Mouse (Mus musculus): ENCODE measurements around the gene Abcd2.

Gene Abcd2

DNA sequence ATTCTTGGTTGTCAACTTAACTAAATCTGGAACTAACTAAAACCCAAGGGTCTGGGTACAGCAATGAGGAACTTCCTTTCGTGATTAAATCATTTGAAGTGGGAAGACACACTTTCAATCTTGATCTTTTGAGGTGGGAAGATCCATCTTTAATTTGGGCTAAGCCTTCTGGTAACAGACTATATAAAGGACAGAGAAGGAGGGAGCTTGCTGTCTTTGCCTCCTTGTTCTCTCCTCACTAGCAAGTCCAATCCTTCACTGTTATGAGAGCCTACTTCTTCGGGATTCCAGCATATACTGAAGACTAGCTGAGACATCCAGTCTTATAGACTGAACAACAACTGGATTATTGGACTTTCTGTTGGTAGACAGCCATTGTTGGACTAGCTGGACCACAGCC, 28.1 kb downstream of the Abcd2 start:
- DNase-seq (ENCODE audit: inconsistent age in 2 of 2, low spot score in 1 of 2): no peak

DNA sequence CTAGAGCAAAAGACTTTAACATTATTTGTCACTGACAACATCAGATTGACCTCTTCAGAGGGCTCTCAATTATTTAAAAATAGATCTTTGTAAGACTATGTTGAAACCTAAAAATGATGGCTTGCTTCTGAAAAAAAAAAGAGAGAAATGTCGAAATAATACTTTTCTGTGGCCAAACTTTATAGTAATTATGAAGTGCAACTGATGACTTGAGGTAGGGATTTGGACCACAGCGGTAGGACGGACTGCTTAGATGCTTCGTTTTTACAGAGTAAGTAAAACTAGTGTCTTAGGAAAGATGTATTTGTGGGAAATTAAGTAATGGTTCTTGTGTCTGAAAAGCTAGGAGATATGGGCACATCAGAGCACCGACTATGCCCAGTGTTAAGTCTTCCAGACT, 30.4 kb downstream of the Abcd2 start:
- DNase-seq (ENCODE audit: inconsistent age in 2 of 2, low spot score in 1 of 2): no peak

DNA sequence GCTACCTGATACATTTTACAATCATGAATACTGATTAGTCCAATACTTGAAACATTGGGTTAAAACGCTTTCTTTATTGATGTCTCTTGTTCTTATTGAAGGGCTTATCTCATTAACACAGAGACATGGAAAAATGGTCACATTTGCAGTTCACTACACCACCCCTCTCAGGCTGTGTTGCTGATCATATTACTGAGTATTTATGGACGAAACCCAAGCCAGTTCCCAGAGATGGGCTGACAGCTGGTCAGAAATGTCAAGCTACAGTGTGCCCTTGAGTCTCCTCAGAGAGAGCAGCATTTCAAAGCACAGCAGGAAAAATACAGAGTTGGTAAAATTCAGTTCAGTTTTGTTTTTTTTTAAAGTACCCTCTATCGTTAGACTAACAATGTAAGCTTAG, 38.3 kb downstream of the Abcd2 start:
- peak in 1 of 2 experiments; percentile 51 for DNase-seq (ENCODE audit: inconsistent age in 2 of 2, low spot score in 1 of 2)

DNA sequence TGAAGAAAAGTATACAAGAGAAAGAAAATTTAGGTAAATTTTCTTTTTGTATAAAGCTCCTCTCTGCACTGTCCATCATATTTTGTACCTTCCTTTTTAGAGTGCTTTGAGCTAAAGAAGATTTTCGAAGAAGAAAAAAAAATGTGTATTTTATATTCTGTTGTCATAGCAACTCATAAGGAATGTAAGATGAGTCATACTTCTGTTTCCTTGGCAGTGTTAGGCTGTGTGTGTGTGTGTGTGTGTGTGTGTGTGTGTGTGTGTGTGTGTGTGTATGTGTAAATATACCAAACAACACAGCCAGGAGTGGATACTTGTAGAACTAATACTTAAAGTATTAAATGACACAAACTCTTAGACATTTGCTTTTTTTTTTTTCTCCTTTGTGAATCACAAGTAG, 39.0 kb downstream of the Abcd2 start:
- DNase-seq (ENCODE audit: inconsistent age in 2 of 2, low spot score in 1 of 2): peak in 1 of 2 experiments; percentile 60

DNA sequence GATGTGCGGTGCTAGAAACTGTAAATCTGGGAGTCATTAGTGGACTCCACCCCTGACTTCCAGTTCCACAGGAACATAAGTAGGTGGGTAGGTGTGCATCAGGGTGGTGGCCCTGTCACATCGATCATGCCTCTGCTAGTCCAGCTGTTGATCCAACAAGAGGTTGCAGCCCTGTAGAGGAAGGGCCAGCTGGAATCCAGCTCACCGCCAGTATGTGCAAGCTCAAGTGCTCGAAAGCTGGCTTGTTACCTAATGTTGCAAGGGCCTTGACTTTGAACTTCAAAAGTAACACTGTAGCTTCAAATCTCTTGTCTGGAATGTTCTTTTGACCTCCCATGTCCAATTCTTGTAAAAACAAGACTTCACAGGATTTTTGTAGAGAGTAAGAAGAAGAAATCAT, 67.0 kb downstream of the Abcd2 start:
- DNase-seq (ENCODE audit: inconsistent age in 2 of 2, low spot score in 1 of 2): no peak

DNA sequence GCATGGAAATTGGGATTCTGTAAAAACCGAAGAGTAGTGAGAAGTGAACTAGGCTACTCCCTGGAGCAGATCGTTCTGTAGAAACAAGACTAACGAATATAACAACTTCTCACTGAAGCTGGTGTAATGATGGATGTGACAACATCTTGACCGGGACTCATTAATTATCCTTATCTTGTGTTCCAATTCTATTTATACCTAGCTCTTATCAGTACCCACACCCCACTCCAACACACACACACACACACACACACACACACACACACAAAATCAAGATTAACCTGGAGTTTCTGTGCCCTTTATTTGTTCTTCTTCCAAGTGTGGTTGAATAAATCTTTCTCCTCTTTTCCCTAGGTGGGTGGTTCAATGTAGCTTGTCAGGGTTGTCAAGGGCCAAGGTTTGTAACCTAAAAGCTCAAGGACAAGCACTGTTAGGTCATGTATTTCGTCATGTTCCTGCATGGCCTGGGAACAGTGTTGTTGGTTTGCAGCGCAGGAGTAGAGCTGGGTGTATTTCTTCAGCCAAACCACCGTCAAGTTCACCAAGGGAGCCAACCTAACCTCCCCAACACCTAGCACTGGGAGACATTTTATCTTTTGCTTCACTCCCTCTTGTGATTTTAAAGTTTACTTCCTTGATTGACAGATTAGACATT, 78.9 kb downstream of the Abcd2 start:
- DNase-seq (ENCODE audit: inconsistent age in 2 of 2, low spot score in 1 of 2): peak in 1 of 2 experiments; percentile 30

DNA sequence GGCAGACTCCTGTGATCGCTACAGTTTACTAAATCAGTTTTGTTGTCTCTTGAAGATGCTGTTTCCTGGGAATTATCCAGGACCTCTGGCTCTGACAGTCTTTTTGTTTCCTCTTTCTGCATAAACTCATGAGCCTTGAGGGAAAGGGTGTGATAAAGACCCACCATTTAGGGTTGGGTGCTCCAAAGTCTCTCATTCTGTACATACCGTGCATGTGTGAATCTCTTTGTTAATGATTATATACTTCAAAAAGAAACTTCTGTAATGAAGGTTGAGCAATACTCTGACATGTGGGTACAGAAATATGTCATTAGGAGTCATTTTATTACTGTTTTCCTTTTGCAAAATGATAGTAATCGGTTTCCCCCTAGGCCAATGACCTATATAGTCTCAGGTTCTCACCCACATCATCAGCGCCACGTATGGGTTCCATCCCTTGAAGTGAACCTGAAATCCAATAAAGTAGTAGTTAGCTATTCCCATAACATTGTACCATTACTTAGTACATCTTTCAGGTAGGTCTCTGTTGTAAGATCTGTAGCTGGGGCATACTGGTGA, 83.4 kb downstream of the Abcd2 start:
- no peak for DNase-seq (ENCODE audit: inconsistent age in 2 of 2, low spot score in 1 of 2)

DNA sequence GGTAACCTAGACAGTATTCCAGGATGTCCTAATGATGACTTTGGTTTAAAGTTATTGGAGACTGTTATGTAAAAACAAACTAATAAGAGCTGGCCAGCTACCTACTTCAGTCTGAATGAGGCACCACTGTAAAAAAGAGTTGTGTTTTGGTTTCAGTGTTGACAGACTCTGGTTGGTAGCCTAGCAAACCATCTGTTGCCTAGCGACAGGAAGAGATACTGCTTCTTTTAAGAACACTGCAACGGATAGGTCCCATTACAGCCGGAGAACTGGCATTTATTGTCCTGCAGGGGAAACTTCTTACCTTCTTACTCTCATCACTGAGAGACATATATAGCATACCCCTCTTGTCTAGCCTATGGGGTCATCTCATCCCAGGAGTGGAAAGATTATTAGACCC, 86.7 kb downstream of the Abcd2 start:
- DNase-seq (ENCODE audit: inconsistent age in 2 of 2, low spot score in 1 of 2): peak in 1 of 2 experiments; percentile 11

DNA sequence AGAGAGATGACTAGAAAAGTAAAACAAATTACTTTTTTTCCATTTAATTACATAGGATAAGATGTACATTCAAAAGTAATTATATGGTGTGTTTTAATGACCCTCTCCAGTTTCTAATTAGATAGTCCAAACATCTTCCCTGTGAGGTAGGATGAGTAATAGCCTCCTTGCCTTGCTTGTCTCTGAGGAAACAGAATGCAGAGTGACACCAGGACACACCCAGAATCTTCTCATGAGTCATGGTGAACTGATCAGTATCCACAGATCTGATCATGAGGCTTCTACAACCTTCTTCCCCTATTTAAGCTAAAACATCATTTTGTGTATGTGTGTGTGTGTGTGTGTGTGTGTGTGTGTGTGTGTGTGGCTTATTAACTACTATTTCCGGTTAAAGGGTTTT, 87.3 kb downstream of the Abcd2 start:
- peak in 1 of 2 experiments; percentile 13 for DNase-seq (ENCODE audit: inconsistent age in 2 of 2, low spot score in 1 of 2)

DNA sequence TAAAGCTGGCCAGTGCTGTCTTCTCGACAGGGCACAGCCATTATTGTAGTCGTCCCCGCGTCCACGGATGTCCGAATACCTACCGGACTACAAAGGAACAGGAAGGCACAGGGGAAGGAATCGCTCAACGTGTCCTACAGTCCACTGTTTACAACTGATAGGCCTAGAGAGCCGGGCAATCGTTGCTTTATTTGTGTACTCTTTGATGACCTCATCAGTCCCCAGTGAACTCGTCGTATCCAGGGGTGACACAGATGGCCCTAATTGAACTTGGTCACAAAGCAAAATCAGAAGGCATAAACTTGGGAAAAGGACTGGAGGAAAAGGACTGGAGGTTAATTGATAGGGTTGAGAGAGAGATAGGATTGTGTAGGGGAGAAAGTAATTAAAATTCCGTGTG, 87.8 kb downstream of the Abcd2 start:
- peak in 1 of 2 experiments; percentile 12 for DNase-seq (ENCODE audit: inconsistent age in 2 of 2, low spot score in 1 of 2)

DNA sequence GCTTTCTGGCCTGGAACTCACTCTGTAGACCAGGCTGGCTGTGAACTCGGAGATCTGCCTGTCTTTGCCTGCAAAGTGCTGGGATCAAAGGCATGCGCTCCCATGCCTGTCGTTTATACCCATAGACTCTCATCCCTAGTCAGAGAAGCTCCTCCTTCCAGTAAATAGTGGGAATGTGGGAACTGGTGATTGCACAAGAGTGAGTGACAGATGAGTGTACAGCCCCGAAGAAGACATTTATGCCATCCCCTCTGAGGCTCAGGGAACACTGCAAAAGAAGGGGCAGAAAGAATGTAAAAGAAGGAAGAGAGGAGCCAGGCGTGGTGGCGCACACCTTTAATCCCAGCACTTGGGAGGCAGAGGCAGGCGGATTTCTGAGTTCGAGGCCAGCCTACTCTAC, 88.3 kb downstream of the Abcd2 start:
- DNase-seq (ENCODE audit: inconsistent age in 2 of 2, low spot score in 1 of 2): peak in 1 of 2 experiments; percentile 5

DNA sequence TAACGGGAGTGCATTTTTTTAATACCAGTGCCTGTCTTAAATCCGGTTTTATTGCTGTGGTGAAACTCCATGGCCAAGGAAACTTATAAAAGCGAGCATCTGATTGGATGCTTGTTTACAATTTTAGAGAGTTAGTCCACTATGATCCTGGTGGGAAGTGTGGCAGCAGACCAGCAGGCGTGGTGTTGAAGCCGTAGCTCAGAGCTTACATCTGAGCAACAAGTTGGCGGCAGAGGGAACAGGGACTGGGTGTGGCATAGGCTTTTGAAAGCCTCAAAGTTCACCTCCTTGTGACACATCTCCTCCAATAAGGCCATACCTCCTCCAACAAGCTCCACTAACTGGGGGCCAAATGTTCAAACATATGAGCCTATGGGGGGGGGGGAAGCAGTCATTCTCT, 95.0 kb downstream of the Abcd2 start:
- DNase-seq (ENCODE audit: inconsistent age in 2 of 2, low spot score in 1 of 2): no peak
